Mouse (Mus musculus): ENCODE data around the gene 4930555G01Rik.
"Not testable (repeated sequence)": the region's sequence is repeated elsewhere in the genome, so short reads cannot be mapped to it uniquely, and the experiment has no call there.

The 4930555G01Rik gene

GRCm38 (mm10) chr14:5050329-5050728 lies at the start of gene 4930555G01Rik:
4930555G01Rik (plus strand) TSS chr14:5050629.
- DNase-seq (ENCODE audit: low read depth, low spot score) = not testable (repeated sequence)

DNA sequence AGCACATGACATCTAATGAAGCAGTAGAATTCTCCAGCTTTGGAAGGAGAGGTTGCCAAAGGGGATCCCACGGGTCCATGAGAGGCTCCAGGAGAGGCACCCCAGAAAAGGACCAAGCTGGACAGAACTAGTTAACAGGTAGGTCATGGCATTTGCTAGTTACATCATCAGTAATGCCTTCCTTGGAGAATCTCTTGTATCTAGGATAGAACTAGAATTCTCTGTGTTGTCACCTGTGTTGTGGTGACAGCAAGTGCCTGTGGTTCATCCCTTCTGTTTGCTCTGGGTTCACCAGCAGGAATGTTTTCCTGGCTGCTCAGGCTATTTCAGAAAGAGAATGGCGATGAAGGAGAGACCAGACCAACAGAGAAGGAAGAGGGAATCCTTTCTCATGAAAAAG lies 34.8 kb upstream of the 4930555G01Rik start, which contains the start of gene Gm3298:
Gene Gm3298, plus strand, starts transcription at position 301 of the 400 bp plus-strand sequence.
- not testable (repeated sequence) for DNase-seq (ENCODE audit: low read depth, low spot score)

- DNase-seq (ENCODE audit: low read depth, low spot score) = not testable (repeated sequence)
Observed at GRCm38 (mm10) chr14:5070611-5071490, 20.4 kb downstream of the 4930555G01Rik start, which contains the start of gene Gm8281. Gm8281 (plus strand) TSS chr14:5071040.

All from A20 (cell line).